Mouse (Mus musculus): Measurements from ENCODE around the gene Slc5a4a. TPM values are rescaled to one million over a fixed set of nuclear protein-coding genes. Genes with fewer than 3 reads are reported as not detected.

Slc5a4a gene
- not detected for polyA plus RNA-seq (2014; fragmentation: Illumina TruSeq; extraction: RNeasy Lipid Tissue Mini Kit (QIAGEN cat#74804))

DNA sequence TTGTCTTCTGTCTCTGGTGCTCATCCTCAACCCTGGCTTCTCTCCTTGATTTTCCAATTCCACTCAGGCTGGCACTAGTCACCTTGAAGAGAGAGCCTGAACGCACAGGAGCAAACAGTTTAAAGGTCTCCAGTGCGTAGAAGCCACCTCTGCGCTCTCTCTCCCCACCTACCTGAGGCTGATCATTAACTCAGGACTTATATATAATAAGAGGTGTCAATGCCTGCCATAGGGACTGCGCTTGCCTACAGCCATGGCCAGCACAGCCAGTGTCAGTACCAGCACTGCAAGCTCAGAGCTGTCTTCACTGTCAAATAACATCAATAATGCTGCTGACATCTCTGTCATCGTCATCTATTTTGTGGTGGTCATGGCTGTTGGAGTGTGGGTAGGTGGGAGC, at the start of gene Slc5a4a:
TSS of gene Slc5a4a (plus strand) at position 174 of the 400 bp plus-strand sequence.

DNA sequence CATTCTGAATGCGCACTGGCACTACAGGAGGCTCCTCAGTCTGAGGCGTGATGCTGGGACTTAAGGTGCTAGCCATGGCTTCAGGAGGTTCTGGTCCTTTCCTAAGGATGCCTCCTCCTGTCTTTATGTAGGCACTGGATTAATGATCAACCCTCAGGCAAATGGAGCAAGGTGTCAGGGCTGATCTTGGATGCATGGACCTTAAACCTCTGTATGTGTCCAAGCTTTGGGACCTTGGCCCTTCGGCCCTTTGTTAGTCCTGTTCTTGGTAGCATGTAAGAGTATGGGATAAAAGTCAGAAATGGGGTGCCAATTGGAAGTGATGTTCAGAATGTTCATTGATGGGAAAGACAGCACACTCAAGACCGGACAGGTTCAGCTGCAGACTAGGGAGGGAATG, 36.4 kb upstream of the Slc5a4a start, which contains the start of gene Slc5a4b:
TSS of gene Slc5a4b (minus strand) at position 101 of the 400 bp plus-strand sequence.

DNA sequence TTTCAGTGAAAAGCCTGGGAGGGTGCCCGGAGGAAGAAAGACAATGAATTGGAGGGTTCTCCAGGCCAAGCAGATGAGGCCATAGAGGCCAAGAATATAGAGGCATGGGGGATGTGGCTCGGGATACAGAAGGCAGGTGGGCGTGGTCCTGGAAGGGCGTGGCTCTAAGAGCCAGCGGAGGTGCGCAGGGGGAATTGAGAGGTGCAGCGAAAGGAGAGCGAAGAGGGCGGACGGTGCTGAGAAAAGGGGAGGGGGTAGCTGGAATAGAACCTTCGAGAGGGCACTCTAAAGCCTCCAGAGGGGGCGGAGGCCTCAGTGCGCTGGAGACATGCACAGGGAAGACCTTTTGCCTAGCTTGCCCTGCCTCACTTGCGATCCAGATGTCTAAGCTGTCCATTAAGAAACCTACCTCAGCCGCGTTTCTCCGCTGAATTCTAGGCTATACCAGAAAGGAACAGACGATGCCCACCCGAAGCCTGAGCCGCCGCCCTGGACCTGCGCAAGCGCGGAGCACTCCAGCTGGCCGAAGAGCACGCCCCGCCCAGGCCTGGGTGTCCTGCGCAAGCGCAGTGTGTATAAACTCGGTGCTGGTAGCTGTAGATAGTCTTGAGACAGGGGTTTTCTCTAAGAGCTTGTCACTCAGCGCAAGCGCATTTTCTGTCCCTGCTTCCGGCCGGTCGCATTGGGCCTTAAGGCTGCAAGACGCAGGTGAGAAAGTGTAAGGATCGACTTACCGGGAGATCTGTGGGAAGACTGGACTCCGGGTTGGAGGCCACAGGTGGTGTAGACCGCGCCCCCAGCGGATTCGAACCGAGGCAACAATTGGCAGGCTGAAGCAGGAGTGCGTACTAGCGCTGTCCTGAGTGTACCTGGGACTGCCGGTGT, 90.3 kb downstream of the Slc5a4a start, which contains the start of gene Prmt2:
TSS of gene Prmt2 (minus strand) at position 525 of the 885 bp plus-strand sequence.

Other genes starting within 250 kb of the Slc5a4a start
- gene Smarcb1, start 225.8 kb upstream of the Slc5a4a start, polyA plus RNA-seq (2014; fragmentation: Illumina TruSeq; extraction: RNeasy Lipid Tissue Mini Kit (QIAGEN cat#74804)): 27.4 TPM
- gene Chchd10, start 214.3 kb upstream of the Slc5a4a start, polyA plus RNA-seq (2014; fragmentation: Illumina TruSeq; extraction: RNeasy Lipid Tissue Mini Kit (QIAGEN cat#74804)): 19.5 TPM
- 19.8 TPM for gene Mmp11, start 211.0 kb upstream of the Slc5a4a start, polyA plus RNA-seq (2014; fragmentation: Illumina TruSeq; extraction: RNeasy Lipid Tissue Mini Kit (QIAGEN cat#74804))
- 1.8 TPM for gene Gm867, start 206.8 kb upstream of the Slc5a4a start, polyA plus RNA-seq (2014; fragmentation: Illumina TruSeq; extraction: RNeasy Lipid Tissue Mini Kit (QIAGEN cat#74804))
- gene Vpreb3, start 204.4 kb upstream of the Slc5a4a start, polyA plus RNA-seq (2014; fragmentation: Illumina TruSeq; extraction: RNeasy Lipid Tissue Mini Kit (QIAGEN cat#74804)): 3.6 TPM
- 0.26 TPM for gene Gm5134, start 192.9 kb upstream of the Slc5a4a start, polyA plus RNA-seq (2014; fragmentation: Illumina TruSeq; extraction: RNeasy Lipid Tissue Mini Kit (QIAGEN cat#74804))
- gene Zfp280b, start 114.8 kb upstream of the Slc5a4a start, polyA plus RNA-seq (2014; fragmentation: Illumina TruSeq; extraction: RNeasy Lipid Tissue Mini Kit (QIAGEN cat#74804)): 39.1 TPM
- gene Slc5a4b, start 36.5 kb upstream of the Slc5a4a start, polyA plus RNA-seq (2014; fragmentation: Illumina TruSeq; extraction: RNeasy Lipid Tissue Mini Kit (QIAGEN cat#74804)): 1.8 TPM
- 4.5 TPM for gene Prmt2, start 90.4 kb downstream of the Slc5a4a start, polyA plus RNA-seq (2014; fragmentation: Illumina TruSeq; extraction: RNeasy Lipid Tissue Mini Kit (QIAGEN cat#74804))
- gene S100b, start 106.4 kb downstream of the Slc5a4a start, polyA plus RNA-seq (2014; fragmentation: Illumina TruSeq; extraction: RNeasy Lipid Tissue Mini Kit (QIAGEN cat#74804)): 2.5 TPM
- 17.9 TPM for gene Dip2a, start 197.8 kb downstream of the Slc5a4a start, polyA plus RNA-seq (2014; fragmentation: Illumina TruSeq; extraction: RNeasy Lipid Tissue Mini Kit (QIAGEN cat#74804))